Mouse (Mus musculus) lung, adult 2 months (tissue): ENCODE data around the gene Adcy9. TPM values are rescaled to one million over a fixed set of nuclear protein-coding genes. Genes with fewer than 3 reads are reported as not detected.

Experiments used
- DNase-seq: peaks from one replicate; pipeline ENCODE4 v3.0.0; 2022
- H3K4me1 ChIP-seq: fragments of 200-500 bp; 2 replicates; pipeline ENCODE4 v1.6.1; 2011; ENCODE audit warnings: low read length; ENCODE audit not compliant: control insufficient read depth, insufficient read depth
- H3K4me3 ChIP-seq: fragments of 200-500 bp; replicated peaks from 2 replicates; pipeline ENCODE3; 2011; ENCODE audit warnings: low read depth, mild to moderate bottlenecking, control low read depth, low read length; ENCODE audit errors: extremely low read depth
- CTCF ChIP-seq: fragments of 200-500 bp; IDR thresholded peaks from 2 replicates; pipeline ENCODE4 v1.5.1; 2011; ENCODE audit warnings: mild to moderate bottlenecking, low read length, control low read depth; ENCODE audit not compliant: insufficient read depth
- POLR2A ChIP-seq: fragments of 200-500 bp; IDR thresholded peaks from 2 replicates; pipeline ENCODE4 v1.6.1; 2011; ENCODE audit warnings: low read depth, mild to moderate bottlenecking, control low read depth, low read length, borderline replicate concordance; ENCODE audit errors: extremely low read depth
- whole genome bisulfite sequencing: fragments of 180-500 bp; shearing (Covaris S2); methylation state at CpG from one replicate; pipeline ENCODE4 v1.1.7; 2018; 5-methylcytosine and 5-hydroxymethylcytosine counted together
- polyA plus RNA-seq: library from polyadenylated mRNA; depleted of rRNA; stranded (reverse); fragments of >200 nt; gene quantifications from 2 replicates; pipeline ENCODE4 v1.2.3, GENCODE M21; 2012

The Adcy9 gene
- polyA plus RNA-seq, 1 experiment = 20.8 TPM

- WGBS = 77% methylated on average over 4 of the region's 4 CpGs
- no peak overlapping the region for H3K4me3 ChIP-seq
- H3K4me1 ChIP-seq = peaks cover 12% of the 10 kb centered on the region
- no peak for TF ChIP-seq POLR2A
- TF ChIP-seq CTCF = no peak
- no peak for DNase-seq
These were observed 25.2 kb downstream of the Adcy9 start for GRCm38 (mm10) chr16:4394991-4395590.

- Histone ChIP-seq H3K4me3 (no peak overlapping the region), H3K4me1 (peaks cover 14% of the 10 kb centered on the region)
- 39% methylated on average over 4 of the region's 4 CpGs for WGBS
- no peak for DNase-seq
- TF ChIP-seq CTCF = no peak
- no peak for TF ChIP-seq POLR2A
These were observed 36.7 kb downstream of the Adcy9 start for GRCm38 (mm10) chr16:4383473-4384038.

GRCm38 (mm10) chr16:4382406-4382805 is 37.9 kb downstream of the Adcy9 start:
- Histone ChIP-seq H3K4me1 (peaks cover 14% of the 10 kb centered on the region), H3K4me3 (no peak overlapping the region)
- WGBS = 83% methylated on average over 3 of the region's 3 CpGs
- no peak for DNase-seq
- TF ChIP-seq CTCF = no peak
- no peak for TF ChIP-seq POLR2A

GRCm38 (mm10) chr16:4381487-4381886 is 38.8 kb downstream of the Adcy9 start:
- WGBS = 35% methylated on average over 4 of the region's 4 CpGs
- DNase-seq = no peak
- Histone ChIP-seq H3K4me1 (peaks cover 14% of the 10 kb centered on the region), H3K4me3 (no peak overlapping the region)
- no peak for TF ChIP-seq POLR2A
- no peak for TF ChIP-seq CTCF

- Histone ChIP-seq H3K4me1 (peaks cover 14% of the 10 kb centered on the region), H3K4me3 (no peak overlapping the region)
- TF ChIP-seq POLR2A (no peak), CTCF (no peak)
- DNase-seq = no peak
- WGBS = 86% methylated on average over 1 of the region's 1 CpGs
These were observed 41.5 kb downstream of the Adcy9 start for GRCm38 (mm10) chr16:4378788-4379187.

- 56% methylated on average over 5 of the region's 5 CpGs for WGBS
- TF ChIP-seq POLR2A (no peak), CTCF (no peak)
These were observed 42.7 kb downstream of the Adcy9 start for GRCm38 (mm10) chr16:4377556-4377955.

GRCm38 (mm10) chr16:4374780-4375380 is 45.4 kb downstream of the Adcy9 start:
- Histone ChIP-seq H3K4me3 (no peak overlapping the region), H3K4me1 (no peaks in the 10 kb centered on the region; the same call in none of the 2 replicates)
- WGBS = 30% methylated on average over 7 of the region's 7 CpGs
- DNase-seq = peak; percentile 44
- TF ChIP-seq CTCF (no peak), POLR2A (no peak)

More at GRCm38 (mm10) chr16:4377556-4377955, 42.7 kb downstream of the Adcy9 start:
- no peak overlapping the region for H3K4me3 ChIP-seq
- no peak for DNase-seq
- H3K4me1 ChIP-seq = peaks cover 9% of the 10 kb centered on the region

GRCm38 (mm10) chr16:4374270-4374669 is 46.0 kb downstream of the Adcy9 start:
- DNase-seq = no peak
- Histone ChIP-seq H3K4me1 (peaks cover 2% of the 10 kb centered on the region), H3K4me3 (no peak overlapping the region)
- WGBS = 83% methylated on average over 5 of the region's 5 CpGs
- TF ChIP-seq CTCF (no peak), POLR2A (no peak)

- H3K4me1 ChIP-seq = peaks cover 2% of the 10 kb centered on the region
- DNase-seq = no peak
- TF ChIP-seq POLR2A (no peak), CTCF (no peak)
- H3K4me3 ChIP-seq = no peak overlapping the region
- WGBS = 72% methylated on average over 2 of the region's 2 CpGs
These were observed 49.3 kb downstream of the Adcy9 start for GRCm38 (mm10) chr16:4371039-4371438.

GRCm38 (mm10) chr16:4370141-4370541 is 50.2 kb downstream of the Adcy9 start:
- no peak for DNase-seq
- peaks cover 2% of the 10 kb centered on the region; the same call in 1 of the 2 replicates for H3K4me1 ChIP-seq
- WGBS = 71% methylated on average over 10 of the region's 10 CpGs

More at GRCm38 (mm10) chr16:4370141-4370541, 50.2 kb downstream of the Adcy9 start:
- TF ChIP-seq CTCF (no peak), POLR2A (no peak)
- no peak overlapping the region for H3K4me3 ChIP-seq
